Mouse (Mus musculus) spleen, adult 12 weeks (tissue): ENCODE measurements around the gene Fbxo30.

Experiments
- DNase-seq: peaks from one replicate; pipeline ENCODE4 v3.0.0; 2022; ENCODE audit warnings: low spot score

The Fbxo30 gene

GRCm38 (mm10) chr10:11323202-11323898 is 42.2 kb downstream of the Fbxo30 start:
- no peak for DNase-seq

GRCm38 (mm10) chr10:11326526-11326925 is 45.4 kb downstream of the Fbxo30 start:
- DNase-seq: no peak

DNA sequence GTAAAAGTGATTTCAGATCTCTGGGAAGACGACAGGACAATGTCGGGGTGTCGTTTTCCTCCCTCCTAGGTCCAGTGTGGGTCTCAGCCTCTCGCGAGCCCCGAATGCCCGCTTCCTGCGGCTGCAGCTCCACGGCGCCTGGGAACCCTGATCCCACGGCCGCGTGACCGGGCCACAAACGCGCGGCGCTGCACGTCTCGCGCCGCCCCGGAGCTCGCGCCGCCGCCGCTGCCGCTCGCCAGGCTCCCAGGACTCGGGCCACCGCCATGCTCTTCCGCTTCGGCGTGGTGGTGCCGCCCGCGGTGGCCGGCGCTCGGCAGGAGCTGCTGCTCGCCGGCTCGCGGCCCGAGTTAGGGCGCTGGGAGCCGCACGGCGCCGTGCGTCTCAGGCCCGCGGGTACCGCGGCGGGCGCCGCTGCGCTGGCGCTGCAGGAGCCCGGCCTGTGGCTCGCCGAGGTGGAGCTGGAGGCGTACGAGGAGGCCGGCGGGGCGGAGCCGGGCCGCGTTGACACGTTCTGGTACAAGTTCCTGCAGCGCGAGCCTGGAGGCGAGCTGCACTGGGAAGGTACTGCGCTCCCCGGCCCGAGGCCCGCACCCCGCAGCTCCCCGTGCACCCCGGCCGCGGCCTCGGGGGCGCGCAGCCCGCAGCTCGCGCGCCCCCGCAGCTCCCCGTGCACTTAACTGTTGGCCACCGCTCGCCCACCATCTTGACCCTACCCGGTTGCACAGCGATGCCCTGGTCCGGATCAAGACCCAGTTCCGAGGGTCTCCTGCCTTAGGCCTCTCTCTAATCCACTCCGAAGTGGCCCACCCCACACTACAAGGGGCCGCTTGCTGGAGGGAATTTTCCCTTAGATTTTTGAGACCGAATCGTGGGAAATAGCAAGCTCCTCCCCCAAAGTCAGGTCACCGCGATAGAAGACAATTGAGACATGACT is 62.3 kb downstream of the Fbxo30 start, which contains the start of gene Epm2a:
Gene Epm2a, plus strand, starts transcription at position 200 of the 937 bp plus-strand sequence.
- peak; percentile 39 for DNase-seq

DNA sequence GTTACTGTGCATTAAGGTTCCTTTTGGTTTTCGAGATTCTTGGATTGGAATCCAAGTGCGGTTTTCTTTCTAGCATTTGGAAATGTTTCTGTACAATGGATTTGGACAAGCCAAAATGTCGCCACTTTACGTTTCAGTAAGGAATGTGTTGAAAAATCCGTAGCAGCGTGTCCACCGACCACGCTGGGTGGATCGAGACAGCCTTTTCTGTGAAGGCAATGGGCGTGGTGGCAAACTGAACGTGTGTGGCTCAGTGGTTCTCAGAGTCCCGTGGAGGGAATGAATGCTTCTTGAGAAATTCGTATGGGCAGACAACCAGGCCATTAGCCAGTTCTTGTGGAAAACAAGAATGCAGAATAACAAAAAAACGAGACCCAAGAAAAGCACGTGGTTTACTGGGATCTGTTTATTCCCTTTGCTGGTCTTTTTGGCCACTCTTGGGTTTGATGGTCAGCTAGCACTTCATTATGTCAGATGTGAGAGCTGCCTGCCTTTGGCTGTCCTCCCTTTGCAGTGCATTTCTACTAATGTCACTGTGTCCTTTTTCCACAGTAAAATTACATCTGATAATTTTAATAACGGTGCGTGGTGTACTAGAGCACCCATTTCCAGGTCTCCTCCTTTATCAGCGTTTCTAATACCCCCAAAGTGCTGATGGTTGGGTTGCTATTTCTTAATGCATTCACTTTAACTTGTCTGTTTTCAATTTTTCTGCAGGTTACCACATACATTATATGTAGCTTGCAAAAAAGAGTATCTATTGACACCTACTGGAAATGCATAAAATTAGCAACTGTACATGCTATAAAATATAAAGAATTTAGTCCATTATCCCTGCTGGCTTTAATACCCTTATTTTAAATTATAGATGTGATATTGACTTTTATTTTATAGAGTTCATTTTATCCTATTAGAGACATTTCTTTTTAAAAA is 63.7 kb downstream of the Fbxo30 start:
- DNase-seq: no peak
